Mouse (Mus musculus) bone marrow, adult 2 months (tissue): ENCODE measurements around the gene Stxbp5. TPM values are rescaled to one million over a fixed set of nuclear protein-coding genes. Genes with fewer than 3 reads are reported as not detected.

Experiments used
- H3K27ac ChIP-seq: fragments of 200-500 bp; 2 replicates; pipeline ENCODE4 v1.5.1; 2012; ENCODE audit warnings: low read depth, mild to moderate bottlenecking, control low read depth, inconsistent platforms, low read length; ENCODE audit not compliant: control insufficient read depth, poor library complexity, insufficient read depth
- H3K4me1 ChIP-seq: fragments of 200-500 bp; 2 replicates; pipeline ENCODE4 v1.6.1; 2011; ENCODE audit warnings: low read length; ENCODE audit not compliant: control insufficient read depth, insufficient read depth
- H3K4me3 ChIP-seq: fragments of 200-500 bp; replicated peaks from 2 replicates; pipeline ENCODE3; 2011; ENCODE audit warnings: mild to moderate bottlenecking, low read depth, low read length, control low read depth; ENCODE audit not compliant: control insufficient read depth
- CTCF ChIP-seq: fragments of 200-500 bp; IDR thresholded peaks from 2 replicates; pipeline ENCODE4 v1.5.1; 2011; ENCODE audit warnings: low read length, control low read depth; ENCODE audit not compliant: control insufficient read depth, insufficient read depth
- POLR2A ChIP-seq: fragments of 200-500 bp; IDR thresholded peaks from 2 replicates; pipeline ENCODE4 v1.6.1; 2011; ENCODE audit warnings: low read depth, mild to moderate bottlenecking, control low read depth, low read length, borderline replicate concordance; ENCODE audit not compliant: control insufficient read depth
- WGBS: fragments of 180-500 bp; shearing (Covaris S2); methylation state at CpG from one replicate; pipeline ENCODE4 v1.1.7; 2018; 5-methylcytosine and 5-hydroxymethylcytosine counted together
- polyA plus RNA-seq: library from polyadenylated mRNA; stranded (reverse); fragments of >200 nt; gene quantifications from 2 replicates; pipeline ENCODE4 v1.2.4, GENCODE M21; 2011; ENCODE audit warnings: low replicate concordance; ENCODE audit not compliant: missing spikeins, insufficient read depth, insufficient read length

Stxbp5 gene
- polyA plus RNA-seq, 1 experiment = 23.6 TPM

DNA sequence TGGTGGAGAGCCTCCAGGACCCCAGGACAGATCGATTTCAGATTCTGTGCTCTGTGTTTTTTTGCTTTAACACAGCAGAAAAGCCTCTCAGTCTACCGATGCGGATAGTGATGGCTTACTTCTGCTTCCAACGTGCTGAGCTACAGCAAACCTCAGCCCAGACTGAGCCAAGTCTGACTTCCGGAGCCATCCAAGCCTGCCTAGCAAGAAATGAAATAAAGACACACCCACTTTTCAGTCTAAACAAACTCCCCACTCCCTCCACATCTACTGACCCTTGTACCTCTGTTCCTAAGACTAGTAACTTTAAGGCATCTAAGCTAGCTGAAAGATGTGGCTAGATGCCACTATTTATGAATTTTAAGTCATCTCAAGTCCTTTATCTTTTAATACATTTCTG lies 182.8 kb downstream of the Stxbp5 start:
- Histone ChIP-seq H3K4me1 (no peaks in the 10 kb centered on the region), H3K4me3 (no peak overlapping the region), H3K27ac (no peak overlapping the region)
- no peak for TF ChIP-seq POLR2A
- TF ChIP-seq CTCF = no peak
- 44% methylated on average over 5 of the region's 5 CpGs for WGBS

Other genes with a start within 250 kb of the Stxbp5 start
- gene Samd5, start 225.9 kb downstream of the Stxbp5 start, polyA plus RNA-seq = 0.75 TPM in 1 of 2 replicates, not detected in the other